Mouse (Mus musculus): ENCODE measurements around the gene Cdk5r2. TPM values are rescaled to one million over a fixed set of nuclear protein-coding genes. Genes with fewer than 3 reads are reported as not detected.

Gene Cdk5r2
- polyA plus RNA-seq, 1 experiment from 2014 or later, result not detected

- no peak overlapping the region for H3K27ac ChIP-seq
- H3K4me1 ChIP-seq, result peaks cover 34% of the 10 kb centered on the region
- H3K9me3 ChIP-seq (replicated peaks), result no peaks in the 10 kb centered on the region
- peaks cover 98% of the 10 kb centered on the region for H3K27me3 ChIP-seq (ENCODE audit: low read depth, poor library complexity, severe bottlenecking)
- no peaks in the 10 kb centered on the region for H3K36me3 ChIP-seq
- peak; percentile 37 for DNase-seq (ENCODE audit: low spot score)
- no peak overlapping the region for H3K4me3 ChIP-seq
- under 1% methylated on average over 7 of the region's 7 CpGs for WGBS
These were observed 2.1 kb downstream of the Cdk5r2 start for GRCm38 (mm10) chr1:74856791-74857190.

- no peaks in the 10 kb centered on the region for H3K36me3 ChIP-seq
- no peak for DNase-seq (ENCODE audit: low spot score)
- H3K27ac ChIP-seq, result no peak overlapping the region
- no peak overlapping the region for H3K4me3 ChIP-seq
- H3K4me1 ChIP-seq, result peaks cover 34% of the 10 kb centered on the region
- WGBS, result 2% methylated on average over 20 of the region's 20 CpGs
- H3K27me3 ChIP-seq (ENCODE audit: low read depth, poor library complexity, severe bottlenecking), result peaks cover 93% of the 10 kb centered on the region
- H3K9me3 ChIP-seq (replicated peaks), result no peaks in the 10 kb centered on the region
These were observed 2.5 kb downstream of the Cdk5r2 start for GRCm38 (mm10) chr1:74857201-74857600.

GRCm38 (mm10) chr1:74857677-74858076 lies 2.9 kb downstream of the Cdk5r2 start:
- H3K27me3 ChIP-seq (ENCODE audit: low read depth, poor library complexity, severe bottlenecking), result peaks cover 89% of the 10 kb centered on the region
- H3K4me1 ChIP-seq, result peaks cover 34% of the 10 kb centered on the region
- H3K9me3 ChIP-seq (replicated peaks), result no peaks in the 10 kb centered on the region
- DNase-seq (ENCODE audit: low spot score), result no peak
- H3K36me3 ChIP-seq, result no peaks in the 10 kb centered on the region
- no peak overlapping the region for H3K27ac ChIP-seq
- H3K4me3 ChIP-seq, result peak overlapping the region; percentile 38
- WGBS, result 7% methylated on average over 4 of the region's 4 CpGs

- Histone ChIP-seq H3K27me3 (ENCODE audit: low read depth, poor library complexity, severe bottlenecking) (peaks cover 83% of the 10 kb centered on the region), H3K9me3 (replicated peaks) (no peaks in the 10 kb centered on the region), H3K4me1 (peaks cover 34% of the 10 kb centered on the region), H3K36me3 (no peaks in the 10 kb centered on the region), H3K27ac (no peak overlapping the region), H3K4me3 (peak overlapping the region; percentile 38)
- DNase-seq (ENCODE audit: low spot score), result peak; percentile 79
- under 1% methylated on average over 29 of the region's 29 CpGs for WGBS
These were observed 3.5 kb downstream of the Cdk5r2 start for GRCm38 (mm10) chr1:74858171-74858719.

GRCm38 (mm10) chr1:74858805-74859204 lies 4.1 kb downstream of the Cdk5r2 start:
- 8% methylated on average over 16 of the region's 16 CpGs for WGBS
- Histone ChIP-seq H3K27ac (no peak overlapping the region), H3K36me3 (no peaks in the 10 kb centered on the region), H3K4me1 (peaks cover 34% of the 10 kb centered on the region), H3K27me3 (ENCODE audit: low read depth, poor library complexity, severe bottlenecking) (peaks cover 77% of the 10 kb centered on the region), H3K9me3 (replicated peaks) (no peaks in the 10 kb centered on the region), H3K4me3 (peak overlapping the region; percentile 38)
- DNase-seq (ENCODE audit: low spot score), result no peak

- H3K9me3 ChIP-seq (replicated peaks), result no peaks in the 10 kb centered on the region
- 45% methylated on average over 6 of the region's 6 CpGs for WGBS
- H3K4me1 ChIP-seq, result peaks cover 29% of the 10 kb centered on the region
- no peaks in the 10 kb centered on the region for H3K36me3 ChIP-seq
- H3K27ac ChIP-seq, result no peak overlapping the region
- H3K27me3 ChIP-seq (ENCODE audit: low read depth, poor library complexity, severe bottlenecking), result peaks cover 71% of the 10 kb centered on the region
- no peak overlapping the region for H3K4me3 ChIP-seq
- no peak for DNase-seq (ENCODE audit: low spot score)
These were observed 4.7 kb downstream of the Cdk5r2 start for GRCm38 (mm10) chr1:74859223-74859984.

GRCm38 (mm10) chr1:74861783-74862182 lies 7.0 kb downstream of the Cdk5r2 start:
- H3K36me3 ChIP-seq, result no peaks in the 10 kb centered on the region
- H3K27ac ChIP-seq, result no peak overlapping the region
- H3K4me3 ChIP-seq, result no peak overlapping the region
- no peaks in the 10 kb centered on the region for H3K9me3 ChIP-seq (replicated peaks)
- H3K4me1 ChIP-seq, result peaks cover 11% of the 10 kb centered on the region
- H3K27me3 ChIP-seq (ENCODE audit: low read depth, poor library complexity, severe bottlenecking), result peaks cover 48% of the 10 kb centered on the region
- no peak for DNase-seq (ENCODE audit: low spot score)

- H3K4me3 ChIP-seq, result no peak overlapping the region
- H3K9me3 ChIP-seq (replicated peaks), result no peaks in the 10 kb centered on the region
- peaks cover 19% of the 10 kb centered on the region; the same call in 1 of the 2 replicates for H3K27me3 ChIP-seq (ENCODE audit: low read depth, poor library complexity, severe bottlenecking)
- no peaks in the 10 kb centered on the region for H3K4me1 ChIP-seq
- DNase-seq (ENCODE audit: low spot score), result no peak
- H3K36me3 ChIP-seq, result no peaks in the 10 kb centered on the region
- 64% methylated on average over 2 of the region's 2 CpGs for WGBS
- no peak overlapping the region for H3K27ac ChIP-seq
These were observed 17.5 kb downstream of the Cdk5r2 start for GRCm38 (mm10) chr1:74872218-74872617.

- H3K27me3 ChIP-seq (ENCODE audit: low read depth, poor library complexity, severe bottlenecking), result peaks cover 58% of the 10 kb centered on the region
- no peak overlapping the region for H3K27ac ChIP-seq
- H3K4me1 ChIP-seq, result peaks cover 5% of the 10 kb centered on the region
- WGBS, result 69% methylated on average over 3 of the region's 3 CpGs
- no peaks in the 10 kb centered on the region for H3K36me3 ChIP-seq
- no peaks in the 10 kb centered on the region for H3K9me3 ChIP-seq (replicated peaks)
- no peak for DNase-seq (ENCODE audit: low spot score)
- no peak overlapping the region for H3K4me3 ChIP-seq
These were observed 22.5 kb downstream of the Cdk5r2 start for GRCm38 (mm10) chr1:74877199-74877598.

GRCm38 (mm10) chr1:74880785-74881360 lies 26.1 kb downstream of the Cdk5r2 start:
- Histone ChIP-seq H3K4me1 (peaks cover 27% of the 10 kb centered on the region), H3K4me3 (no peak overlapping the region), H3K36me3 (no peaks in the 10 kb centered on the region), H3K9me3 (replicated peaks) (no peaks in the 10 kb centered on the region), H3K27ac (no peak overlapping the region), H3K27me3 (ENCODE audit: low read depth, poor library complexity, severe bottlenecking) (peaks cover 85% of the 10 kb centered on the region)
- DNase-seq (ENCODE audit: low spot score), result peak; percentile 82
- WGBS, result 3% methylated on average over 18 of the region's 18 CpGs

GRCm38 (mm10) chr1:74882055-74882734 lies 27.5 kb downstream of the Cdk5r2 start:
- peaks cover 27% of the 10 kb centered on the region for H3K4me1 ChIP-seq
- H3K4me3 ChIP-seq, result peak overlapping the region; percentile 42
- H3K9me3 ChIP-seq (replicated peaks), result no peaks in the 10 kb centered on the region
- H3K27me3 ChIP-seq (ENCODE audit: low read depth, poor library complexity, severe bottlenecking), result peaks cover 98% of the 10 kb centered on the region
- H3K27ac ChIP-seq, result no peak overlapping the region
- H3K36me3 ChIP-seq, result no peaks in the 10 kb centered on the region
- DNase-seq (ENCODE audit: low spot score), result peak; percentile 59
- under 1% methylated on average over 74 of the region's 74 CpGs for WGBS

GRCm38 (mm10) chr1:74882828-74883227 lies 28.1 kb downstream of the Cdk5r2 start:
- no peaks in the 10 kb centered on the region for H3K36me3 ChIP-seq
- H3K27ac ChIP-seq, result no peak overlapping the region
- no peaks in the 10 kb centered on the region for H3K9me3 ChIP-seq (replicated peaks)
- DNase-seq (ENCODE audit: low spot score), result peak; percentile 50
- H3K4me1 ChIP-seq, result peaks cover 27% of the 10 kb centered on the region
- H3K27me3 ChIP-seq (ENCODE audit: low read depth, poor library complexity, severe bottlenecking), result peaks cover 100% of the 10 kb centered on the region
- 2% methylated on average over 8 of the region's 8 CpGs for WGBS
- peak overlapping the region; percentile 42; the same call in 1 of the 2 replicates for H3K4me3 ChIP-seq

GRCm38 (mm10) chr1:74883441-74883840 lies 28.7 kb downstream of the Cdk5r2 start:
- Histone ChIP-seq H3K9me3 (replicated peaks) (no peaks in the 10 kb centered on the region), H3K27me3 (ENCODE audit: low read depth, poor library complexity, severe bottlenecking) (peaks cover 100% of the 10 kb centered on the region), H3K4me1 (peaks cover 27% of the 10 kb centered on the region), H3K27ac (no peak overlapping the region), H3K36me3 (no peaks in the 10 kb centered on the region), H3K4me3 (no peak overlapping the region)
- 4% methylated on average over 5 of the region's 5 CpGs for WGBS
- no peak for DNase-seq (ENCODE audit: low spot score)

Measured in limb, embryonic 10.5 days (tissue).